Mouse (Mus musculus) ovary, adult 18-20 months (tissue): ENCODE results near the gene Olfr1312.
"Not testable (repeated sequence)": the region's sequence is repeated elsewhere in the genome, so short reads cannot be mapped to it uniquely, and the experiment has no call there.

Experiments used
- DNase-seq: peaks from one replicate; pipeline ENCODE4 v3.0.0; 2022; ENCODE audit warnings: low spot score, mixed read lengths

Gene Olfr1312

DNA sequence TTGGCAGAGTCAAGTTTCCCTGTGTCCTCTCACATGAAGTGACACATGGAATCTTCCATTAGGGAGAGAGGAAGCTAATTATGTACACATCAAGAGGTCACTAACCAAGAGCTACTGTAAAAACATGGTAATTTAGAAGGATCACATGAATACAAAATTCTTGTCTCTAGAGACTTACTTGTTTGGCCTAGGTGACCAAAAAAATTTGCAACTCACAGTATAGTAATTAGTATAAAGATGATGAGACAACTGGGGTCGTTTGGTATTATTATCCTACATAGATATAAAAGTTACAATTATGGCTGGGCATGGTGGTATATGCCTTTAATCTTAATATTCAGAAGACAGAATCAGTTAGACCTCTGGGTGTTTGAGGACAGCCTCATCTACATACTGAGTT lies at the start of gene Olfr1312:
Gene Olfr1312, minus strand, starts transcription at position 101 of the 400 bp plus-strand sequence.
- DNase-seq, result no peak

DNA sequence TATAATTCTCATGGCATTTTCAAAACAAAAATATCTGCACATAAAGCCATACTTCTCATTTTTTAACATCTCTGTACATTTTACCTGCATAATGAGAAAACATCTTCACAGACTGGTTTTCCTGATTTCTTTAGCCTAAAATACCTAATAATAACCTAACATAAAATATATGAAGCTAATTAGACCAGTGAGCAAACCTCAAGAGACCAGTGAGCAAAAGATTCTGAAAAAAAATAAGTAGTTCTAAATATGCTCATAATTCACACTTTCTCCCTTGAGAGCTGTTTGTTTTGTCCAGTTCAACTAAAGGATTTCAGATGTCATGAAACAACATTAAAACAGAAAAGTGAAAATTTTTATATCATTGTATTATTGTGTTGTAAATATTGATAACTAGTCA lies 46.6 kb upstream of the Olfr1312 start, which contains the start of gene Olfr1314:
Gene Olfr1314, minus strand, starts transcription at position 101 of the 400 bp plus-strand sequence.
- DNase-seq, result no peak

GRCm38 (mm10) chr2:112077743-112078142 lies 27.7 kb upstream of the Olfr1312 start, which contains the start of gene Olfr1313:
Olfr1313 (minus strand) TSS chr2:112077843.
- no peak for DNase-seq

- not testable (repeated sequence) for DNase-seq
Observed at GRCm38 (mm10) chr2:112026971-112027370, 23.1 kb downstream of the Olfr1312 start.

DNA sequence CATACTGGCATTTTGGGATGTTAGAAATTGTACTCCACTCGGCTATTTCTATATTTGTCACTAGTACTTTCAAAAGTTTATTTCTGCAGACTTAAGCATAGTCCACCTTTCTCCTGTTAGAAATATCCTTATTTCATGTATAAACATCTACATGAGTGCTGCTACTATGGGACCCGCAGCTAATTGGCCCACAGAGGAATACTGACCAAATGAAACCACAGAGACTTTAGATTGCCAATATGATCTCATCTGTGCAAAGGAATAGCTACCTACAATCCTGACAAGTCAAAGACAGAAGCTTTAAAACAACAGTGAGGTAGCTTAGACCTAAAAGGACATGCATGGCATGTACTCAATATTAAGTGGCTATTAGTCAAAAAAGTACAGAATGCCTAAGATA lies 25.7 kb downstream of the Olfr1312 start, which contains the start of gene Olfr1311:
Gene Olfr1311, minus strand, starts transcription at position 101 of the 400 bp plus-strand sequence.
- DNase-seq, result no peak

DNA sequence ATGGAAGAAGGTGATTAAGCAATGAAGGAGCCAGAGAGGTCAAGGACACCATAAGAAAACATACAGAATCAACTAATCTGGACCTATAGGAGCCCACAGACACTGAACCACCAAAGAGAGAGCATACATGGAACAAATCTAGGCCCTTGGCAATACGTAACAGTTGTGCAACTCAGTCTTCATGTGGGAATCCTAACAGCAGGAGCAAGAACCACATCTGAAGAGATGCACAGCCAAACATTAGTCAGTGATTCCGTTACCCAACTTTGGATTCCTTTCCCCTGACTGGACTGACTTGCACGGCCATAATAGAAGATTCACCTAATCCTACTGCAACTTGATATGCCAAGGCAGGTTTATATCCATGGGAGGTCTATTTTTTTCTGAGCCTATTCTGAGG lies 35.1 kb downstream of the Olfr1312 start:
- DNase-seq, result no peak

DNA sequence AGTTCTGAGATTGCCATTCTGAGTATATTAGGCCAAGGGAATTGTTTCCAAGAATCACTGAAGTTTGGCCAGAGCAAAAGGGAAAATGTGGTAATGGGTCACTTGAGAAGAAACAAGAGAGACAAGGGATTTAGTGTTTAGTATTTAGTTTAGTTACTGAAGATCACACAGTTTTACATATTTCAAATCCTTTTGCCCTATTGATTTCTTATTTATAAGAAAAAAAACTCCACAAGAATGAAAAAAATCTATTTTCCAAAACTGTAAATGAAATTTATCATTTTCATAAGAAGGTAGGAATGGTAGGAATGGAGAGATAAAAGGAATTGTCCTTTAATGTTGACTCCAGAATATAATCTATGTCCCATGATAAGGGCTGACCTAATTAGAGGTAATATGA lies 37.4 kb downstream of the Olfr1312 start, which contains the start of gene Olfr1310:
Gene Olfr1310, minus strand, starts transcription at position 101 of the 400 bp plus-strand sequence.
- no peak for DNase-seq

DNA sequence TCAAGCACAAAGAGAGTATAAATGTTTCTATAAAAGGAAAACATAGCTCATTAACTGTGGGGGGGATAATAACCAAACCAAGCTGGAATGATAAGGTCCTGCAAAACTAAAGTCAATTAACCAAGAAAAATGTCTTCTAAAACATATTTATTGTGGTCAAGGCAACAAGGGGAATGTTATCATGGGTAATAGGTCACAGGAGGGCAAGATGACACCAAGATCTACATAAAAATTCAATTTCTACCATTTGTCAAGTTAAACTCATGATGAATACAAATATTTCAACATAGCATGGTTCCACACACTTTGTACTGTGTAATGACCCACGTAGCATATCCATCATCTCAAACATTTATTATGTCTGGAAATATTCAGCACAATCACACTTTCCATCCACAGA lies 59.9 kb downstream of the Olfr1312 start, which contains the start of gene Olfr1309:
Gene Olfr1309, minus strand, starts transcription at position 101 of the 400 bp plus-strand sequence.
- DNase-seq, result no peak
